Mouse (Mus musculus): Measurements from ENCODE around the gene Slc4a11. TPM values are rescaled to one million over a fixed set of nuclear protein-coding genes. Genes with fewer than 3 reads are reported as not detected.

Gene Slc4a11
- polyA plus RNA-seq, 2 experiments: 2.0 to 3.4 TPM

- Histone ChIP-seq H3K36me3 (ENCODE audit: control insufficient read depth, insufficient read depth, low read length) (peaks cover 88% of the 10 kb centered on the region), H3K4me1 (ENCODE audit: control insufficient read depth, insufficient read depth, low read length) (no peaks in the 10 kb centered on the region), H3K4me2 (replicated peaks; ENCODE audit: low read depth, low read length, severe bottlenecking) (no peak overlapping the region), H3K27ac (replicated peaks; ENCODE audit: low read depth, low read length) (no peak overlapping the region), H3K9me3 (ENCODE audit: control insufficient read depth, low read length) (no peaks in the 10 kb centered on the region), H3K27me3 (ENCODE audit: control insufficient read depth, insufficient read depth, low read length) (no peaks in the 10 kb centered on the region), H3K9ac (ENCODE audit: low read depth, low read length, severe bottlenecking) (no peak overlapping the region), H3K4me3 (replicated peaks; ENCODE audit: low read length) (no peak overlapping the region)
- TF ChIP-seq POLR2A (IDR thresholded peaks at IDR 0.05; ENCODE audit: borderline replicate concordance, extremely low read depth, insufficient read depth, insufficient read length): no peak
- 63% methylated on average over 3 of the region's 3 CpGs for WGBS
- DNase-seq (ENCODE audit: low spot score): no peak
- ATAC-seq (ENCODE audit: low FRiP score, low read depth): no peak
Observed at GRCm38 (mm10) chr2:130733444-130733843, 36.1 kb upstream of the Slc4a11 start.

- Histone ChIP-seq H3K27me3 (ENCODE audit: control insufficient read depth, insufficient read depth, low read length) (no peaks in the 10 kb centered on the region), H3K4me2 (replicated peaks; ENCODE audit: low read depth, low read length, severe bottlenecking) (no peak overlapping the region), H3K4me1 (ENCODE audit: control insufficient read depth, insufficient read depth, low read length) (no peaks in the 10 kb centered on the region), H3K9ac (ENCODE audit: low read depth, low read length, severe bottlenecking) (no peak overlapping the region), H3K9me3 (ENCODE audit: control insufficient read depth, low read length) (no peaks in the 10 kb centered on the region), H3K27ac (replicated peaks; ENCODE audit: low read depth, low read length) (no peak overlapping the region), H3K4me3 (replicated peaks; ENCODE audit: low read length) (no peak overlapping the region), H3K36me3 (ENCODE audit: control insufficient read depth, insufficient read depth, low read length) (peaks cover 91% of the 10 kb centered on the region)
- TF ChIP-seq POLR2A (IDR thresholded peaks at IDR 0.05; ENCODE audit: borderline replicate concordance, extremely low read depth, insufficient read depth, insufficient read length): no peak
- DNase-seq (ENCODE audit: low spot score) (no peak), ATAC-seq (ENCODE audit: low FRiP score, low read depth) (no peak)
- 46% methylated on average over 5 of the region's 5 CpGs for WGBS
Observed at GRCm38 (mm10) chr2:130731855-130732254, 34.5 kb upstream of the Slc4a11 start.

GRCm38 (mm10) chr2:130730746-130731145 lies 33.4 kb upstream of the Slc4a11 start:
- peaks cover 92% of the 10 kb centered on the region for H3K36me3 ChIP-seq (ENCODE audit: control insufficient read depth, insufficient read depth, low read length)
- TF ChIP-seq POLR2A (IDR thresholded peaks at IDR 0.05; ENCODE audit: borderline replicate concordance, extremely low read depth, insufficient read depth, insufficient read length): no peak
- H3K27me3 ChIP-seq (ENCODE audit: control insufficient read depth, insufficient read depth, low read length): no peaks in the 10 kb centered on the region
- H3K4me3 ChIP-seq (replicated peaks; ENCODE audit: low read length): no peak overlapping the region
- no peak for ATAC-seq (ENCODE audit: low FRiP score, low read depth)
- no peak for DNase-seq (ENCODE audit: low spot score)
- no peaks in the 10 kb centered on the region for H3K9me3 ChIP-seq (ENCODE audit: control insufficient read depth, low read length)
- H3K4me1 ChIP-seq (ENCODE audit: control insufficient read depth, insufficient read depth, low read length): no peaks in the 10 kb centered on the region
- no peak overlapping the region for H3K9ac ChIP-seq (ENCODE audit: low read depth, low read length, severe bottlenecking)
- 86% methylated on average over 9 of the region's 9 CpGs for WGBS
- no peak overlapping the region for H3K27ac ChIP-seq (replicated peaks; ENCODE audit: low read depth, low read length)
- H3K4me2 ChIP-seq (replicated peaks; ENCODE audit: low read depth, low read length, severe bottlenecking): no peak overlapping the region

- no peak for TF ChIP-seq POLR2A (IDR thresholded peaks at IDR 0.05; ENCODE audit: borderline replicate concordance, extremely low read depth, insufficient read depth, insufficient read length)
- WGBS: 93% methylated on average over 2 of the region's 2 CpGs
- peaks cover 89% of the 10 kb centered on the region for H3K36me3 ChIP-seq (ENCODE audit: control insufficient read depth, insufficient read depth, low read length)
- no peak for DNase-seq (ENCODE audit: low spot score)
- no peak overlapping the region for H3K4me2 ChIP-seq (replicated peaks; ENCODE audit: low read depth, low read length, severe bottlenecking)
- H3K4me3 ChIP-seq (replicated peaks; ENCODE audit: low read length): no peak overlapping the region
- H3K27me3 ChIP-seq (ENCODE audit: control insufficient read depth, insufficient read depth, low read length): no peaks in the 10 kb centered on the region
- no peak overlapping the region for H3K27ac ChIP-seq (replicated peaks; ENCODE audit: low read depth, low read length)
- H3K9ac ChIP-seq (ENCODE audit: low read depth, low read length, severe bottlenecking): no peak overlapping the region
- H3K9me3 ChIP-seq (ENCODE audit: control insufficient read depth, low read length): no peaks in the 10 kb centered on the region
- no peaks in the 10 kb centered on the region for H3K4me1 ChIP-seq (ENCODE audit: control insufficient read depth, insufficient read depth, low read length)
- ATAC-seq (ENCODE audit: low FRiP score, low read depth): no peak
Observed at GRCm38 (mm10) chr2:130728906-130729585, 31.7 kb upstream of the Slc4a11 start.

GRCm38 (mm10) chr2:130727752-130728151 lies 30.4 kb upstream of the Slc4a11 start:
- H3K36me3 ChIP-seq (ENCODE audit: control insufficient read depth, insufficient read depth, low read length): peaks cover 89% of the 10 kb centered on the region
- TF ChIP-seq POLR2A (IDR thresholded peaks at IDR 0.05; ENCODE audit: borderline replicate concordance, extremely low read depth, insufficient read depth, insufficient read length): no peak
- H3K27ac ChIP-seq (replicated peaks; ENCODE audit: low read depth, low read length): no peak overlapping the region
- H3K27me3 ChIP-seq (ENCODE audit: control insufficient read depth, insufficient read depth, low read length): no peaks in the 10 kb centered on the region
- no peak overlapping the region for H3K9ac ChIP-seq (ENCODE audit: low read depth, low read length, severe bottlenecking)
- no peak for ATAC-seq (ENCODE audit: low FRiP score, low read depth)
- no peaks in the 10 kb centered on the region for H3K4me1 ChIP-seq (ENCODE audit: control insufficient read depth, insufficient read depth, low read length)
- H3K4me3 ChIP-seq (replicated peaks; ENCODE audit: low read length): no peak overlapping the region
- no peaks in the 10 kb centered on the region for H3K9me3 ChIP-seq (ENCODE audit: control insufficient read depth, low read length)
- no peak overlapping the region for H3K4me2 ChIP-seq (replicated peaks; ENCODE audit: low read depth, low read length, severe bottlenecking)
- no peak for DNase-seq (ENCODE audit: low spot score)
- WGBS: 90% methylated on average over 1 of the region's 1 CpGs
